Mouse (Mus musculus): Measurements from ENCODE around the gene Col9a2. TPM values are rescaled to one million over a fixed set of nuclear protein-coding genes. Genes with fewer than 3 reads are reported as not detected.

Gene Col9a2
- 1 to 10 TPM; 3.0 TPM for total RNA-seq (2021)

GRCm38 (mm10) chr4:121039331-121040115 lies at the start of gene Col9a2:
Col9a2 (plus strand) TSS chr4:121039385.
- DNase-seq, result peak; percentile 40

GRCm38 (mm10) chr4:120992284-120992683 lies 46.9 kb upstream of the Col9a2 start:
- DNase-seq, result no peak

GRCm38 (mm10) chr4:120993025-120993424 lies 46.2 kb upstream of the Col9a2 start:
- no peak for DNase-seq

- no peak for DNase-seq
Observed at GRCm38 (mm10) chr4:120995911-120996310, 43.3 kb upstream of the Col9a2 start.

DNA sequence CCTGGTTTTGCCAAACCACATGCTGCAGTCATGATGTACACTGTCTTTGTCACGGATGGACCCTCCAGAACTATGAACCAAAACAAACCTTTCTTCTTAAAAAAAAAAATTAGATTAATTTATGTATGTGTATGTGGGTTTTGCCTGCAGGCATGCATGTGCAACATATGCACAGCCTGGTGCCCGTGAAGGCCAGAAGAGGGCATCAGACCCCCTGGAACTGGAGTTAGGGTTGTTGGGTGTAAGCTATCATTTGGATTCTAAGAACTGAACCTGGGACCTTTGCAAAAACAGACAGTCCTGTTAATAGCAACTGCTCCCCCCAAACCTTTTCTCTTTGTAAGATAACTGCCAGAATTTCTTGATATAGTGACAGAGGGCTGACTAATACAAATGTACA lies 38.1 kb upstream of the Col9a2 start:
- DNase-seq, result no peak

- DNase-seq, result no peak
Observed at GRCm38 (mm10) chr4:121001659-121002058, 37.5 kb upstream of the Col9a2 start.

- DNase-seq, result no peak
Observed at GRCm38 (mm10) chr4:121002400-121003171, 36.6 kb upstream of the Col9a2 start.

DNA sequence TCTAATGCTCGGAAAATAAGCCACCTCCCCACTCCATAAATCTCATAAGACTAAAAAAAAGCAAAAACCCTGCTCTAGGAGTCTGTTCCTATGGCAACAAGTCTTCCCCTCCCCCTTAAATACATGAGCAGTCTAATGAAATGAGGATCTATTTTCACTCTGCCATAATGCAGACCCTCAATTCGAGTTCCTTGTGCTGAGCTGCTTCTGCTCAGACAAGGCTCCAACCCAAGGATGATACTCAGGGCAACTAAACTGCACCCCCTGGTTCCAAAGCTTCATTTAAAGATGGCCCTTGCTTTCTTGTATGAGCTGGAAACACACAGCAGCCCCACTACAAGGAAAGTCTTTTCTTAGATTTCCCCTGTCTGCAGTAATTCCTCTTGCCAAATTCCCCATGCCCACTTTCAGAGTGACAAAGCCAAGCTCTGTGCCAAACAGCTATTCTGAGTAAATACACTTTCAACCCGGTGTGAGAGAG lies 35.5 kb upstream of the Col9a2 start:
- no peak for DNase-seq

- DNase-seq, result no peak
Observed at GRCm38 (mm10) chr4:121004679-121005078, 34.5 kb upstream of the Col9a2 start.

DNA sequence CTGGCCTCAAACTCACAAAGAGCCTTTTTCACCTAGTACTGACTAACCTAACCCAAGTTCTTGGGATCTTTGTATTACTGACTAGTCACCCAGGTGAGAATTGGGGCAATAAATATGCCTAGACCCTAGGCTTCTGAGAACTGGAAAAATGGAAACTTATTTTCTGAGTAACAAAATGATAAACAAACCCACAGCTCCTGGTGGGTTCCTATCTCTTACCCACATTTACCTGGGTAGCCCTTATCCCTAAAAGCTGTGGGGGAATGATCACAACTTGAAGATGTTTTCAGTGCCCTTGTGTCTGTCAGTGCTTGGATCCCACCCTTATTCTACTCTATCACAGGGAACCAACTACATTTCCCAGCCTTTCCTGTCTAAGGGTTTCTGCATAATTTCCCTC lies 32.2 kb upstream of the Col9a2 start:
- DNase-seq, result no peak

- DNase-seq, result no peak
Observed at GRCm38 (mm10) chr4:121008071-121008745, 31.0 kb upstream of the Col9a2 start.

GRCm38 (mm10) chr4:121009151-121009550 lies 30.0 kb upstream of the Col9a2 start:
- no peak for DNase-seq

- no peak for DNase-seq
Observed at GRCm38 (mm10) chr4:121010770-121011549, 28.2 kb upstream of the Col9a2 start.

DNA sequence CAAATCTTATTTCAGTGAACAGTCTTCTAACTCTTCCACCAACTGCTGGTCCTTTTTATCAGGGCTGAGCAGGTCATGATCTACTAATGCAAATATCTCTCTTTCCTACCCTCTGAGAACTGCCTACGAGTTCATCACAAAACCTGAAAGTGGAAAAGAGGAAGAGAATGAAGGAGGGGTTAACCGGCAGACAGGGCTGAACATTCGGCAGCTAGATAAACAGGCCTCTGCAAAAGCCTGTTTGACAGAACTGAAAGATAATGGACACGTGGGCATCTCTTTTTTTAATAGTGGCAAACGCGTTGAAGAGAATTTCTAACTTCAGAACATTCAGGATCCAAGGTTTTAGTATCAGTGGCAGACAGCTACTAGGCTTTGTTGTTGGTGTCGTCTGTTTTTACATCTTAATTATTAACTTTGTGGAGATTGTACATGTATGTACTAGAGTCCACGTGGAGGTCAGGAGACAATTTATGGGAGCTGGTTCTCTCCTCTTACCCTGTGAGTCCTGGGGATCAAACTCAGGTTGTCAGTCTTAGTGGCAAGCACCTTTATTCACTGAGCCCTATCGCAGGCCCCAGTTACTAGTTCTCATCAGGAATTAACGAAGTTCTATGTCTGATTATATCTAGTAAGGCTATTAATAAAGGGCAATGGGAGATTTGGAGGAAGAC lies 24.5 kb upstream of the Col9a2 start:
- no peak for DNase-seq

DNA sequence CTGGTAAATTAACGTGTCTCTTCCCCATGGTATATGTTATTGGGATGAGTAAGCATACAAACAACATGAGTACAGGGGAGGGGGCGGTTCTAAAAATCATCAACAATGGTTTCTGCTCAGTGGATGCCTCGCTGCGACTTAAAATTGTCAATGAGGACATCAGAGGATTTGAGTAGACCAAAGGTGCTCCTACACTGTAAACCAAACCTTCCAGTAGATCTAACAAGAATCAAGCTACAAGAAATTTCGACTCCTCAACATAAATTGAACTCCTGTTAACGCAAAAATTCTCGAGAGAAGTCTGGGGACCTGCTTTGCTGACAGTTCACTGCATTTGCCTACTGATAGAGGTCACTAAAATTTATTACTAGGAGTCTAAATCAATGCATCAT lies 23.9 kb upstream of the Col9a2 start:
- DNase-seq, result no peak

GRCm38 (mm10) chr4:121016021-121016898 lies 22.9 kb upstream of the Col9a2 start:
- DNase-seq, result peak; percentile 43

DNA sequence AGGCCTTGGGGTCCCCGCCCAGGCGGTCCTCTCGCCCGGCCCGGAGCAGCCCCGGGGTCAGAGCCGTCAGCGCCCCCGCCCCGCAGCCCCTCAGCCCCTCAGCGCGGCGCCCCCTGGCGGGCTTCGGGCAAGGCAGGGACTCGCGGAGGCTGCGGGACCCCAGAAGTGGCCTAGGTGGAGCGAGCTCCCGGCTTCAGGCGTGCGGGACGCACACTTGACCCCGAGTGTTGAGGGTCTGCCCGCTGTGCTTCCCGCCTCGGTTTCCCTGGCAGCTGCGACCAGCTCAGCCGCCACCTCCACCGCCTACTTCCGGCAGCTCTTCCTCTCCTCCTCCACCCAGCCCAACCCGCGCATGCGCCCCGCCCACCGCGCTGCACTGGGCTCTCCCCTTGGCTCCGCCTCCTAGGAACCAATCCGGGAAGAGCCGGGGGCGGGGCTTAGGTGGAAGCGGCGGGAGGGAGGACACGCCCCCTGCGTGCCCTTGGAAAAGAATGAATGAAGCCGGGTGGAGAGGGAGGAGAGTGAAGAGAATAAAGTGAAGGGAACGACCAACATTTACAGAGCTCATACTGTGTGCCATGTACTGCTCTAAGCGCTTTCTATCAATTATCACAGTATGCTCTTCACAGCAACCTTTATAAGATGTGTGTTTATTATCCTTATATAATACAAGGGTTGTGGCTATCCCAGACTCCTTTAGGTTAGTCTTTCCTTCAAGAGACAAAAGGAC lies 22.1 kb upstream of the Col9a2 start, which contains the start of gene Smap2:
Gene Smap2, minus strand, starts transcription at position 320 of the 730 bp plus-strand sequence.
- DNase-seq, result peak; percentile 100

DNA sequence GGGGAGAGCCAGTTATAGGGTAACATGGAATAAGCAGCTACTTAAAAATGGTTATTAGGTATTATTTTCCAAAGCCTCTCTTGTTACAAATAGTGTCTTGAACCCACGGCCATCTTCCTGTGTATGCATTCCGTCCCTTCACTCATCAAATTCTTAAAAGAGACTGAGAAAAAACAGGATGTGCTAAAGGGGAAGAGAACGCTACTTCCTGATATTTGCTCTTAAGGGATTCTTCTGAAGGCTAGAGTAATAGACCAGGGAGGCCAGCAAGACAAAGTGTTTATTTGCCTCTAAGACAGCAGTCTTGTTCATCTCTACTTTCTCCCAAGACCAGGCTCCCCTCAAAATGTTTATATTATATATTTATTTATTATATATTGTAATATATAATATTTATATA lies 20.9 kb upstream of the Col9a2 start:
- DNase-seq, result no peak

DNA sequence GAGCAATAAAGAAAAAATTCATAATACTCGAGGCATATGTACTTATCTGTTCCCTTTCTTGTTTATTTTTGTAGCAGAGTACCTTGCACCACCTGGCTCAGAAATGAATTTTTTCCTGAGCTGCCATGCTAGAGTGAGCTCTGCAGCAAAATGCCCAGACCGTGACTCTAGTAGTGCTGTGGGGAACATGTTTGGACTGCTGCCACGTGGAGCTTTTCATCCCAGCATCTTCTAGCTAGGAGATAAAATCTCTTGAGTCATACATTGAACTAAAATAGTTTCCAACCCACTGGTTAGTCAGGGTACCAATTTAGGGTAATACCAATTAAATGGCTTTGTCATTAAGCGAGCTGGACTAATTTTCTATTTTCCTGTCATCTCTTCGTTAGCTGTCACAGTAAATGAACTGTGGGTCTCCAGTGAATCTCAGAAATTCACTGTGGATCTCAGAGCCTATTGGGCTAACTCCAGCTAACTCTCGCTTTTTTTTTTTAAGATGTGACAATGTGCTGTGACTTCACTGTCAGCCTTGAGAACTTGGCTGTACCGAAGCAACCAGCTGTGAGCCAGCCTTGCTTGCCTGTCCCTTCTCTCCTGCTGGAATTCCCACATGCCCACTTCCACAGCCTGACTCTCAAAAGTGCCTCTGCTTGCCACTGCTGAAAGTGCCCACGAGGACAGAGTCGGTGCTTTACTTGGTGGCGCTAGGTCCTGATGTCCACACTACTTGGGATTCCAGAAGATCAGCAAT lies 19.0 kb upstream of the Col9a2 start:
- DNase-seq, result no peak

Data from heart, postnatal 4 days (tissue).